Mouse (Mus musculus): ENCODE measurements around the gene Plek2. TPM values are rescaled to one million over a fixed set of nuclear protein-coding genes. Genes with fewer than 3 reads are reported as not detected.

Gene Plek2
- polyA plus RNA-seq, 1 experiment from 2014 or later = 7.9 TPM

DNA sequence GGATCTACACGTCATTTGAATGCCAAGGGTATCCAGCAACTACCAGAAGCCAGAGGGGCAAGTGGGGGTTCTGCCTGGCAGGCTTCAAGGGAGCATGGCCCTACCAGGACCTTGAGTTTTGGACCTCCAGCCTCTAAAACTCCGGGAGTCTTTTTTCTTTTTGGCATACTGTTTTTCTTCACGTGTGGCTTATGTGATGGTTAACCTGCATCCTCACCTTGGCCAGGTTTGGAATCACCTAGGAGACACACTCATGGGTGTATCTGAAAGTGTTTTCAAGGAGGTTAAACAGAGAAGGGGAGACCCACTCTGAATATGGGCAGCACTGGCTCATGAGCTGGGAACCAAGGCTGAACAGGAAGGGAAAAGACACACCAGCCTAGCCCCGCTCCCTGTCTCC is 3.5 kb downstream of the Plek2 start:
- no peak overlapping the region for H3K4me3 ChIP-seq
- no peaks in the 10 kb centered on the region for H3K36me3 ChIP-seq
- 79% methylated on average over 4 of the region's 4 CpGs for WGBS

DNA sequence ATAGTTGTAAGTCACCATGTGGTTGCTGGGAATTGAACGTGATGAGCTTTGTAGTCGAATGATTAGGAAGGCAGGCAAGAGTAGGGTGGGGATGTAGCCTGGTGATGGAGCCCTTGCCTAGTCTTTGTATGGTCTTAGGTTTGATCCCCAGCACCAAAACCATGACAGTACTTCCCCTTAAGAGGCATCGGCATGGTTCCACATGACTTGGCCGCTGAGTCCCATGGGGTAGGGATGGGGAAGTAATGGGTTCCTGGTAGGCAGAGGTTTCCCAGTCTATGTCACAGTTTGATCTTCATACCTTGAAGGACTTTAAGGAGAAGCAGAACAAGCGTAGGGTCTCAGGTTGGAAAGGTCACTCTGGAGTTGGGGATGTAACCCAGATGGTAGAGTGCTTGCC is 5.3 kb downstream of the Plek2 start:
- DNase-seq (ENCODE audit: low spot score) = peak; percentile 48
- no peaks in the 10 kb centered on the region for H3K9me3 ChIP-seq
- H3K36me3 ChIP-seq = no peaks in the 10 kb centered on the region
- 78% methylated on average over 5 of the region's 5 CpGs for WGBS
- H3K27ac ChIP-seq = no peak overlapping the region
- H3K4me1 ChIP-seq = 0 out of 2 replicates have a peak, but pooled peaks cover 4% of the 10 kb centered on the region
- no peak overlapping the region for H3K4me3 ChIP-seq
- peaks cover 18% of the 10 kb centered on the region for H3K27me3 ChIP-seq (ENCODE audit: insufficient read depth, poor library complexity, severe bottlenecking)

More for the DNA sequence above, 3.5 kb downstream of the Plek2 start:
- H3K4me1 ChIP-seq = peaks cover 10% of the 10 kb centered on the region; the same call in 1 of the 2 replicates
- H3K27me3 ChIP-seq (ENCODE audit: insufficient read depth, poor library complexity, severe bottlenecking) = peaks cover 34% of the 10 kb centered on the region
- H3K27ac ChIP-seq = no peak overlapping the region
- DNase-seq (ENCODE audit: low spot score) = peak; percentile 64
- no peaks in the 10 kb centered on the region for H3K9me3 ChIP-seq

DNA sequence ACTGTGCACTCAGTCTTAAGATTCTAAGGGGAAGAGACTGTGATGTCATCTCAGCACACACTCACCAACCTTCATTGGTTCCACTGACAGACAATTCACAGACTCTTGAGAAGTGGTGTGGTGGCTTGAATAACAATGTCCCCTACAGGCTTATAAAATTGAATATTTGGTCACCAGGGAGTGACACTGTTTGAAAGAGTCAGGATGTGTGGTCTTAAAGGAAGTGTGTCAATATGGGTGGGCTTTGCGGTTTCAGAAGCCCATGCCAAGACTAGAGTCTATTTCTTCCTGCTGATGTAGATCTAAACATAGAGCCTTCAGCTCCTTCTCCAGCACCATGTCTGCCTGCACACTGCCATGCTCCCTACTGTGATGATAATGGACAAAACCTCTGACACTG is 8.9 kb downstream of the Plek2 start:
- Histone ChIP-seq H3K4me1 (no peaks in the 10 kb centered on the region), H3K27me3 (ENCODE audit: insufficient read depth, poor library complexity, severe bottlenecking) (no peaks in the 10 kb centered on the region), H3K27ac (no peak overlapping the region), H3K4me3 (no peak overlapping the region), H3K36me3 (no peaks in the 10 kb centered on the region), H3K9me3 (no peaks in the 10 kb centered on the region)
- 89% methylated on average over 1 of the region's 1 CpGs for WGBS
- peak; percentile 53 for DNase-seq (ENCODE audit: low spot score)

DNA sequence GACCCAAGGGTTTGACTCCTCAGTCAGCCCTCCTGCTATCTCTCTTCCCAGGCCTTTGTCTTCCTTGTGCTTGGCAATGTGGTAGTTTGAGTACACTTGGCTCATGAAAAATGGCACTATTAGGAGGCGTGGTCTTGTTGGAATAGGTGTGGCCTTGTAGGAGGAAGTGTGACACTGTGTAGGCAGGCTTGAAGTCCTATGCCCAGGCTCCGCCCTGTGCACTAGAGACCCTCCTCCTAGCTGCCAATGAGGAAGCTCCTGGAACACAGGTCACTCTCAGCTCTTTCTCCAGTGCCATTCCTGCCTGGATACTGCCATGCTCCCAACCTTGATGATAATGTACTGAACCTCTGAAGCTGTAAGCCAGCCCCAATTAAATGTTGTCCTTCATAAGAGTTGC is 15.6 kb downstream of the Plek2 start:
- Histone ChIP-seq H3K9me3 (0 out of 2 replicates have a peak, but pooled peaks cover 4% of the 10 kb centered on the region), H3K4me3 (no peak overlapping the region), H3K27me3 (ENCODE audit: insufficient read depth, poor library complexity, severe bottlenecking) (no peaks in the 10 kb centered on the region), H3K4me1 (no peaks in the 10 kb centered on the region), H3K27ac (no peak overlapping the region), H3K36me3 (peaks cover 12% of the 10 kb centered on the region)
- WGBS = 82% methylated on average over 2 of the region's 2 CpGs
- DNase-seq (ENCODE audit: low spot score) = no peak

DNA sequence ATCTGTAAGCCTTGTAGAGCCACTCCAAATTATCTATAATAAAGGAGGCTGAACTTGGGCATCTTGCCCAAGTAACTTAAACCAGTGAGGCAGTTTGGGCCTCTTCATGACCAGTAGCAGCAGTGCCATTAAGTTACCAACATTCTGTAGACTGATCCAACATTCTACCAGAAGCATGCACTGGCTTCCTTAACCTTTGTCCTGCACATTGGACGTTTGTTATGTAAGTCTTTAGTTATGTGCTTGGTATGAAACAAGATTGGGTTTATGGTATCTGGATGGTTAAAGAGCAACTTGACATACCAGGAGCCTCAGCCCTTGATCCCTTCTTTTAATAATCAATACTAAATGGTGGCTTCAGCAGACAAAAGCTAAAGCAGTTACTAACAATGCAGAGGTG is 16.7 kb downstream of the Plek2 start:
- Histone ChIP-seq H3K27me3 (ENCODE audit: insufficient read depth, poor library complexity, severe bottlenecking) (no peaks in the 10 kb centered on the region), H3K36me3 (peaks cover 21% of the 10 kb centered on the region), H3K27ac (no peak overlapping the region), H3K9me3 (0 out of 2 replicates have a peak, but pooled peaks cover 4% of the 10 kb centered on the region), H3K4me1 (no peaks in the 10 kb centered on the region), H3K4me3 (no peak overlapping the region)
- 68% methylated on average over 1 of the region's 1 CpGs for WGBS
- DNase-seq (ENCODE audit: low spot score) = no peak

DNA sequence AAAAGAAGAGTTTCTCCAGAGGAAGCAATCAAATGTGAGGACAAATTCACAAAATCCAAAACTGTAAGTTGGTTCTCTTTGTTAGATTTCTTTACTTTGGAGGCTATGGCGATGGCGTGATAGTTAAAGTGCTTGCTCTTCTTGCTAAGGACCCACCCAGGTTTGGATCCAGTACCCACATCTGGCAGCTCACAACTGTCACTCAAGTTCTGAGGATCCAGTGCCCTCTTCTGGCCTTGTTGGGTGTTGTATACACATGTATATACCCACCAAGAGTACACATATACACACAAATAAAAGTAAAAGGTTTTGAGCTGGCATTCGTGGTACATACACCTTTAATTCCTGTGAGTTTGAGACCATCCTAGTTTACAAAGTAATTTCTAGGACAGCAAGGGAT is 32.2 kb downstream of the Plek2 start:
- WGBS = 95% methylated on average over 3 of the region's 3 CpGs
- H3K36me3 ChIP-seq = peaks cover 84% of the 10 kb centered on the region
- H3K27ac ChIP-seq = no peak overlapping the region
- H3K4me1 ChIP-seq = no peaks in the 10 kb centered on the region
- no peak overlapping the region for H3K4me3 ChIP-seq
- H3K27me3 ChIP-seq (ENCODE audit: insufficient read depth, poor library complexity, severe bottlenecking) = no peaks in the 10 kb centered on the region
- H3K9me3 ChIP-seq = no peaks in the 10 kb centered on the region
- DNase-seq (ENCODE audit: low spot score) = no peak

DNA sequence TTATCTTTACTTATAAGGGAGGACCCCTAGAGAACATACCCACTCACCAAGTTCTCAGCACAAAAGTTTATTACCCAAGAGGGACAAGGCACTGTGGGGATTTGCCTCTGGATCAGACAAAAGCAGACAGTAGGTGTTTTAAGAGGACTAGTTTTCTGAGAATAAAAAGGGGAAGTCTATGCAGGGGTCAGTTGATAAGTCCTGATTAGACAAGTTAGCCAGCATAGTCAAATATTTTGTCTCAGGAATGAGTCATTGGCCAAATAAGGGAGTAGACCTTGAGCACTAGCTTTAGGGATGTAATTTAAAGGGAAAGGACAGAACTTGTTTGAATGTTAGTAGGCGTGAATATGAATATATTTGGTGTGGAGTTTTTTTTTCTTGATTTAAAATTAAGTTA is 38.6 kb downstream of the Plek2 start:
- no peak overlapping the region for H3K4me3 ChIP-seq
- no peaks in the 10 kb centered on the region for H3K9me3 ChIP-seq
- H3K27me3 ChIP-seq (ENCODE audit: insufficient read depth, poor library complexity, severe bottlenecking) = no peaks in the 10 kb centered on the region
- no peak overlapping the region for H3K27ac ChIP-seq
- DNase-seq (ENCODE audit: low spot score) = no peak
- WGBS = 87% methylated on average over 1 of the region's 1 CpGs
- peaks cover 66% of the 10 kb centered on the region for H3K36me3 ChIP-seq
- no peaks in the 10 kb centered on the region for H3K4me1 ChIP-seq

DNA sequence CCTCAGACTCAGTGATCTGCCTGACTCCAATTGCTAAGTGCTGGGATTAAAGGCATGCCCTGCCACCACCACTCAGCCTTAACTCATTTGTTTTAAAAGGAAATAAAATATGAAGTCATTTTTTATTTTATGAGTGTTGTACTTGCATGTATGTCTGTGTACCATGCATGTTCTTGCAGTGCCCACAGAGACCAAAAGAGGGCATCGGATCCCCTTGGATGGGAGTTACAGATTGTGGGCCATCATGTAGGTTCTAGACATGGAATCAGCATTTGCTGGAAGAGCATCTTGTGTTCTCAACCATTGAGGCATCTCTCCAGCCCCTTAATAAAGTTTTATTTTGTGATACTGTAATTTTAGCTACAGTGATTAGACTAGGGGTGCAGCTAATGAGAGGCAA is 41.3 kb downstream of the Plek2 start:
- Histone ChIP-seq H3K9me3 (no peaks in the 10 kb centered on the region), H3K4me1 (peaks cover 4% of the 10 kb centered on the region), H3K4me3 (no peak overlapping the region), H3K27ac (no peak overlapping the region), H3K27me3 (ENCODE audit: insufficient read depth, poor library complexity, severe bottlenecking) (no peaks in the 10 kb centered on the region), H3K36me3 (peaks cover 47% of the 10 kb centered on the region)
- no peak for DNase-seq (ENCODE audit: low spot score)
- WGBS = 90% methylated on average over 1 of the region's 1 CpGs

DNA sequence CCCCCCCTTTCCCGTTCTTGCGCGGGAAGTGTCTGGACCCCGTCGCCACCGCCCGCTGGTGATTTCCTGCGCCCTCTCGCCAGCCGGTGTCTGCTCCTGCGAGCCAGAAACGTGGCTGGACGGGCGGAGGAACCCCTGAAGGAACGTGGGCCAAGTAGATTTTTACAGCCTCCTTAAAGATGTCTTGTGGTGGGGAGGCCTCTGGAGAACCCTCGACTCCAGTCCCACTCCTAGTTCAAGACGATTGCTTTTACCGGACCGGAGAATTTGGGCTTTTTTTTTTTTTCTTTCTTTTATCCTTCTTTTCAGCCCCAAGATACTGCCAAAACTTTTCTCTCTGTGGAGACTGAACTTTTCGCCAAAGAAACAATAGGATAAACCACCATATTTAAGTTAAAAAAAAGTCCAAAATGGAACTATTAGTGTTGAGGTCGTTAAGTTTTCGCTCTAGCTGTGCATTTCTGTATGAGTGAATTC is 44.5 kb downstream of the Plek2 start:
- peaks cover 15% of the 10 kb centered on the region for H3K4me1 ChIP-seq
- H3K4me3 ChIP-seq = peak overlapping the region; percentile 90

DNA sequence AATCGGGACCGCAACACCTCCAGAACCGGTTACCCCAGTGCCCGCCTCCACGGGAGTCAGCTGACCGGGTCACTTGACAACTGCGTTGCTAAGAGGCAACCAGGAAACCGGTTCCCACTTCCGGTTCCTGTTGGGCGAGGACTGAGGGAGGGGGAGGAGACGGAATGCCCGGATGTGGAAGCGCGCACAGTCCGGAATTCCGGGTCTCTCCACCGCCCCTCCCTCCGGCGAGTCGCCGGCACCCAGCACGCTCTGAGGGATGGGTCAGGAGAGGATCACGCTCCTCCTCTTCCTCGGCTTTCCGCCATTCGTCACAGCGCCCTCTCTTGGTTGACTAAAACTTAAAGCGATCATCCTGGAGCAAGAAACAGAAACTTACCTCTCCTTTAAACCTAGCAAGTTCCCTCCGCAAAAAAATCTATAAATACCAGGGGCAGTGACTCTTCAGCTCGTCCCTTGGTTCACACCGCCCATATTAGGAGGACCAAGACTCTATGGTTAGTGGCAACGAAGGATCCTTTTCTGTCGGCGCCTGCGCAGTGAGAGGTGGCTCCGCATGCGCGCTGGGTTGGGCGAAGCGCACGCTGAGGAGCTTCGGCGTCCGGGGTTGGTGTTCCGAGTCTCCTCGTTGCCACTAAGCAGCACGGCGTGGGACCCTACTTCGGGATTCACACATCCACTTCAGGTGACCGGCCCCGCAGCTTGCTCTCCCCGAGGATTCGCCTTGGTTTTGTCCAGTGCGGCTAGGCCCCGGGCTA is 45.1 kb downstream of the Plek2 start, which contains the start of the genes Atp6v1d and Eif2s1:
Gene Atp6v1d, minus strand, starts transcription at position 143 of the 758 bp plus-strand sequence.
Gene Eif2s1, plus strand, starts transcription at position 324 of the 758 bp plus-strand sequence.
- WGBS = under 1% methylated on average over 55 of the region's 55 CpGs
- no peaks in the 10 kb centered on the region for H3K9me3 ChIP-seq
- DNase-seq (ENCODE audit: low spot score) = peak; percentile 99
- peaks cover 15% of the 10 kb centered on the region for H3K36me3 ChIP-seq
- no peaks in the 10 kb centered on the region for H3K27me3 ChIP-seq (ENCODE audit: insufficient read depth, poor library complexity, severe bottlenecking)
- peaks cover 15% of the 10 kb centered on the region for H3K4me1 ChIP-seq
- peak within 1 kb of the TSS; percentile 90 for H3K4me3 ChIP-seq
- H3K27ac ChIP-seq = peak within 1 kb of the TSS; percentile 92

More for the DNA sequence above, 44.5 kb downstream of the Plek2 start:
- under 1% methylated on average over 22 of the region's 22 CpGs for WGBS
- Histone ChIP-seq H3K36me3 (peaks cover 16% of the 10 kb centered on the region), H3K9me3 (no peaks in the 10 kb centered on the region), H3K27ac (peak overlapping the region; percentile 92), H3K27me3 (ENCODE audit: insufficient read depth, poor library complexity, severe bottlenecking) (no peaks in the 10 kb centered on the region)
- DNase-seq (ENCODE audit: low spot score) = no peak

DNA sequence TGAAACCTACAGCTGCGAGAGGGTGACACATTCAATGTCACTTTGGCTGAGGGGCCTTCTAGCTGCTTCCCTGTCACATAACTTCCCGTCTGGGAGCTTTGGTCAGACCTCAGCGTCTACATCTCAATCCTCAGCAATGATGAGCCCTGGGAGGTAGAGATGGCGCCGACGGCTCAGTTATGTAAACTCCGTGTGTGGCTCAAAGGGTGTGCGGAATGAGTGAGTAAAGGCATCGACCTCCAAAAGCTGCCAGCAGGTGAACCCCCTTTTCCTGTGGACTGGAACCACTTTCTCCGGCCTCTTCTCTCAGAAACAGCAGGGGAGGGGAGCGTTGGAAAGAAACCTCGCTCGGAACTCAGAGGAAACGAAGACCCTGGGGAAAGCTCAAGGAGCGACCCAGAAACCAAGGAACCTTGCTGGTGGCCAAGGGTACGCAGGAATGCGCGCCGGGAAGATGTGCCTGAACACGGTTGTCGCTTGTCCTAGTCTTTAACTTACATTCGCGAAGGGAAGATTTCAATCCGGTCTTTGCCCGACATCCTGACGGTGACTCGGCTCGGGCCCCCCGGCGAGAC is 45.8 kb downstream of the Plek2 start:
- peak; percentile 81 for DNase-seq (ENCODE audit: low spot score)
- Histone ChIP-seq H3K27me3 (ENCODE audit: insufficient read depth, poor library complexity, severe bottlenecking) (no peaks in the 10 kb centered on the region), H3K4me3 (peak overlapping the region; percentile 90), H3K9me3 (no peaks in the 10 kb centered on the region), H3K4me1 (peaks cover 15% of the 10 kb centered on the region), H3K27ac (peak overlapping the region; percentile 92), H3K36me3 (peaks cover 21% of the 10 kb centered on the region)
- under 1% methylated on average over 30 of the region's 30 CpGs for WGBS

DNA sequence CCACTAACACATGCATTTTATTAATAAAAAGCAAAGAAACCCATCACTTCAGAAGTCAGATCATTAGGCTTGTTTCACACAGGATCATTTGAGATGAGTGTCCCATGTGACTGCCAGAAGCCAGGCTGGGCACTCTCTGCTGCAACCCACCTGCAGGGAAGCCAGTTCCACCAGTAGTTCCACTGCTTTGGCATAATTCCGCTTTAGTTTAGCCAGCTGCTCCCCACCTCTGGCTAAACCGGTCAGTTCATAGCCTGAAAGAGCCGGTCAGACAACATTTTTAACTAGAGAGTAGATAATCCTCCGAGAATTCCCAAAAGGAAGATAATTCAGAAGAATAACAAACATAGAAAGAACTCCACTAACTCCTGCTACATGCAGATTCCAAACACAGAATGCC is 58.5 kb downstream of the Plek2 start:
- Histone ChIP-seq H3K4me3 (no peak overlapping the region), H3K36me3 (peaks cover 57% of the 10 kb centered on the region), H3K27me3 (ENCODE audit: insufficient read depth, poor library complexity, severe bottlenecking) (no peaks in the 10 kb centered on the region), H3K9me3 (no peaks in the 10 kb centered on the region), H3K27ac (no peak overlapping the region), H3K4me1 (no peaks in the 10 kb centered on the region)
- DNase-seq (ENCODE audit: low spot score) = no peak
- WGBS = 87% methylated on average over 4 of the region's 4 CpGs

DNA sequence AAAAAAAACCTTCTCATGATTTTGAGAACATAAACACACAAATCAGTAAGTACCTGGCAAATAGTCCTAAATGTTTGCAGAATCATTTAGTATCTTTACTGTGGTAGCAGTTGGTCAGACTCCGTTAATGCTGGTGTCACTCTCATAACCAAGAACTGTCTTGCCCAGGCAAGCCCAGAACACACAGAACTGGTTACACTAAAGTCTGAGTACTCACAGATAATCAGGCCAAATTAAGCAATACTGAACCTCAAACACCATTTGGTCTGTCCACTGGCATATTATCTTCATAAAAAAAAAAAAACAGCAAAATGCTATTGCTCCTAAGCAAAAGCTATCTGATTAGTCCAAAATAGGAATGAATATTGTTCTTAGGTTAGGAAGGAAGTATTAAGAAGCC is 64.3 kb downstream of the Plek2 start:
- no peak overlapping the region for H3K4me3 ChIP-seq
- H3K27me3 ChIP-seq (ENCODE audit: insufficient read depth, poor library complexity, severe bottlenecking) = no peaks in the 10 kb centered on the region
- 96% methylated on average over 1 of the region's 1 CpGs for WGBS
- peaks cover 69% of the 10 kb centered on the region for H3K36me3 ChIP-seq
- H3K9me3 ChIP-seq = no peaks in the 10 kb centered on the region
- no peak overlapping the region for H3K27ac ChIP-seq
- no peaks in the 10 kb centered on the region for H3K4me1 ChIP-seq
- DNase-seq (ENCODE audit: low spot score) = no peak

Data from heart, embryonic 10.5 days (tissue).